Mouse (Mus musculus) frontal cortex, postnatal 36 days (tissue): ENCODE results near the gene Ms4a3.

ENCODE experiments used
- DNase-seq, 2 experiments: peaks; one replicate each; pipeline ENCODE4 v3.0.0; 2022; ENCODE audit warnings: low spot score in 2 of 2

The Ms4a3 gene

DNA sequence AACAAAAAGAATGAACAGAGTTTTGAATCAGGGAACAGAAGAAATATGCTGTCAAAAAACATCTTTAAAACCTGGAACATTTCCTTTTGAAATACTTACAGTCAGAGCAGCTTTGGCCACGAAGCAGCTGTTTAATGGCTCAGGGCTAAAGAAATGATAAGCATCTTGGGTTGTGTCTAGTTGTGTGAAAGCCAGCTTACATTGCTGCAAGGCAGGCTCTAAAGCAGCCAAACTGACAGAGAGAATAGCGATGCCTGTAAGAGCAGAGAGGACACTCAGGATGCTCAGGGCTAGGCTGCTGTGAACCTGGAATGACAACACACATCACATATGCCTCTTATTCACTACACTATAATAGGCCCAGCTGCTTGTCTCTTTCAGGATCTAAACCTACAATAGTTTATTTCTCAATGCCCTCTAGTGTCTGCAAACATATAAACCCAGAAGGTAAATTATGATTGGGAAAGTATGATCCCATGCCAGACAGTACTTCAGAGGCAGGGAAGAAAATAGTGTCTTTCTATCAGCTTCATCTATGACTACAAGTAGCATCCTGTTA, 50.7 kb downstream of the Ms4a3 start:
- no peak for DNase-seq

- no peak for DNase-seq
Measured at GRCm38 (mm10) chr19:11589205-11589604, 51.4 kb downstream of the Ms4a3 start.
